Mouse (Mus musculus): ENCODE results near the gene Rras.
A peak's percentile ranks its signal among the peaks of the same experiment; 100 is the strongest.

Gene Rras

DNA sequence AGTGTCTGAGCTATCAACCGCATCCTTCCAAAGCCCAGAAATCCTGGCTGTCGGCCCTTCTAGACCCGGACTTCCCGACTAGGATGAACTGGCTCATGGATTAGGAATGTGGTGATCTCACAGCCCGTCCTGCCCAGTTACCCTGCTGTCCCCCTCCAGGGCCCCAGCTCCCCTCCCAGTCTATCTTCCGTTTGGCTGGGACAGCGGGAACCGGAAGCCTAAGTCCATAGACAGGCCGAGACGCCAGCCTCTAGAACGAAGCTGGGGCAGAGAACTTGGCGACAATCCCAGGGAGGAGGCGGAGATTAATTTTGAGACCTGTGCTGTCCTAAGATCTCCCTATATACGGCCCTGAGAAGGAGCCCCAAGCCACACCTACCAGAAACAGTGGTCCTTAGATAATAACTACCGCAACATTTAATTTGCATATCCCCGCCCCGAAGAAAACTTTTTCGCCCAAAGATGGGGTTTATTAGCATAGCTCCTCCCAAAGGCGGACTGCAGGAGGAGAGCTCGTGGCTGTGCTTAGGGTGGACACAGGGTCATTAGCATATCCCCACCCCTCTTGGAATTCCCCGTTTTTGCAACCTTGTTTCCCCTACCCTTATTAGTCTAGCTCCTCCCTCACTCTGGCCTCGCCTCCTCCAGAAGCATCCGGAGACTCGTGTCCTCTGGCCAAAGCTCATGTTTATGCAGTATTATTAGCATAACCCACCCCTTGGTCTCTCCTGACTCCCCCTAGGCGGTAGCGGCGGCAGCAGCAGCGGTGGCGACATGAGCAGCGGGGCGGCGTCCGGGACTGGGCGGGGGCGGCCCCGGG is at the start of gene Rras:
TSS of gene Rras (plus strand) at position 720 of the 820 bp plus-strand sequence.
- peak; percentile 77 to 85 for DNase-seq (ENCODE audit: low spot score in 2 of 2)

- DNase-seq (ENCODE audit: low spot score in 2 of 2), result peak; percentile 75 to 81
Observed at GRCm38 (mm10) chr7:44970231-44970691, 47.5 kb upstream of the Rras start.

DNA sequence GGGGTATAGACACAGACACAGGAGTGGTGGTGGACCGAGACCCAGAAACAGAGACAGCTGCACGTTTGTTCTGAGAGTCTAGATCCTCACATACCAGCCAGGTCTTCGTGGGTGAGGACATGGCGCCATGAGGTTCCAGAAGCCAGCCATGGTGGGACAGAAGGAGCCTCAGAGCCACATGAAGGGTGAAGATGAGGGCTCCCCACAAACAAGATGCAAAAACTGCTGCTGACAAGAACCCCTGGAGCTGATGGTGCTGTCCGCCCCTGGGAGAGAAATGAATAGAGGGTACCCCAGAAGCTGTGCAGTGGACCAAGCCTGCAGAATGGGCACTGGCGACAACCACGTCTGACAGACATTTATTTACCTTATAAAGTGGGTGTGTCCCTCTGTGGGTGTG is 46.6 kb upstream of the Rras start:
- no peak for DNase-seq (ENCODE audit: low spot score in 2 of 2)

DNA sequence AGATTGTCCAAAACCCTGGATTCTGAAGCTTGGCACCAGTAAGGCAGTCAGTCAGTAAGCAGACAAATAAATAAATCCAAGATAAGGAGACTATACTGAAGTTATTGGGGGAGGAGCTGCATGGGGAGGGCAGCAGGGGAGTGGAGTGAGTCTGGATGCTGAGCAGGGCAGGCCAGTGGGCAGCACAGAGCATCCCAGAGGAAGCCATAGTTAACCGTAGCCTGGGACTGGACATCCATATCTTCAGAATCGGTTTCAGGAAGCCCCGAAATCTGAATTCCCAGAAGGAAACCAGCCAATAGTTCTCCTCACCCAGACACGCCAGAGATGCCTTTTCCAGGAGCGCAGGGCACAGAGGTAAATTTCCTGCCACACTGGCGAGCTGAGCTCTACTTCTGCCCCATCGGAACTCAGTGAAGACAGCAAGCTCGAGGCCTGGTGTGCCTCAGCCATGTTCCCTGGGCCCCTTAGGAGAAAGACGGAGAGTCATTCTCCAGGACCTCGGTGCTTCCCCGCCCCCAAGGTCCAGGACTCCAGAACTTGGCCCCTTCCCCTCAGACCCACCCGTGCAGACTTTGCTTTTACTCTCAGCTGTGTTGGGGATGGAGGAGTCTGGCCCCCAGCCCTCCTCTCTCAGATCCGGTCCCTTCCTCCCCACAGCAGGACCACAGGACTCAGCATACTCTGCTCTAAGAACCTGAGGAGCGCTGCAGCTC is 44.2 kb upstream of the Rras start:
- DNase-seq (ENCODE audit: low spot score in 2 of 2), result no peak

DNA sequence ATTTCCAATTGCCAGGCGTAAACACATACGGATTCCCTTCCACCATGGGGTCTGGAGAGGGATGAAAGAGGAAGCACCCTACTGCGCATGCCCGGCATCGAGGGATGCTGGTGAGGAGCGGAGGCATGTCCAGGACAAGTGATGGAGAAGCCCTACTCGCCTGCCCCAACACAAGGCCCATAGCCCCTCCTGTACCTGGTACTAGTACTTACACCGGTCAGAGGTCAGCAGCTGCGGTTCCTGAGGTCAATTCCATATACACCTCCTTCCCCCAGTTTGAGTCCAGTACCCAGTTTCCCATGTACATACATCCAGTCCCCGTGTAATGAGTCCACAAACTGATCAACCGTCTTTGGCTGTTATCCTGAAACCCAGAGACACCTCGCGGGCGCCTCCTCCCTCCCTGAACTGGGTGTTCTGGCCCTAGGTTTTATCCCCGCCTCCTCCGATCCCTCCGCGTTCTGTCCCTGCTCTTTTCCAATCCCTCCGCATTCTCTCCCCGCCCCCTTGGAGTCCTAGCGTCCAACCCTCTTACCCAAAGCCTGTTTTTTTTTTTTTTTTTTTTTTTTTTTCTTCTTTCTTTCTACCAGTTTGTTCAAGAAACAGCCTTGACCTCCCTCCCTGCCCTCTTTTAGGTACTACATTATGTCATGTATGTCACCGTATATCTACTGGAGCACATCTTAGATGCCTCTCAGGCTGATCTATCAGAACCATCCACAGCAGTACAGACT is 43.2 kb upstream of the Rras start, which contains the start of gene Cpt1c:
TSS of gene Cpt1c (minus strand) at position 469 of the 734 bp plus-strand sequence.
- peak; percentile 80 to 86 for DNase-seq (ENCODE audit: low spot score in 2 of 2)

- DNase-seq (ENCODE audit: low spot score in 2 of 2), result no peak
Observed at GRCm38 (mm10) chr7:44975117-44975419, 42.7 kb upstream of the Rras start.

- no peak for DNase-seq (ENCODE audit: low spot score in 2 of 2)
Observed at GRCm38 (mm10) chr7:44978300-44978699, 39.5 kb upstream of the Rras start.

DNA sequence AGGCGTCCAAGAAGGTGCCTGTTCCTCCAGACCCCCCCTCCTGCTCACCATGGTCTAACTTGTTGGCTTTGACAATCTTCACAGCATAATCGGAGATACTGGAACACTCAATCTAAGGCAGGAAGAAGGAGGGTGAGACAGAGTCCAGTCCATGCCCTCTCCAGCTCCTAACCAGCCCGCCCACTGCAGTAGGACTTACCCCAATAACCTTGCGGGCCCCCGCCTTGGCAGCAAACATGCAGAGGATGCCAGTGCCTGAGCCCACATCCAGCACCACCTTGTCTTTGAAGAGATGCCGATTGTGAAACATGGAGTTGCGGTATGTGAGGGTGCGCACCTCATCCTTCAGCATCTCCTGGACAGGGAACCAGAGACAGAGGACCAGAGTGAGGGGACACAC is 36.2 kb upstream of the Rras start:
- DNase-seq (ENCODE audit: low spot score in 2 of 2), result no peak

- DNase-seq (ENCODE audit: low spot score in 2 of 2), result peak in 1 of 2 experiments; percentile 83
Observed at GRCm38 (mm10) chr7:44983085-44983484, 34.7 kb upstream of the Rras start.

GRCm38 (mm10) chr7:44983944-44984832 is 33.6 kb upstream of the Rras start:
- no peak for DNase-seq (ENCODE audit: low spot score in 2 of 2)

GRCm38 (mm10) chr7:44984833-44985164 is 33.0 kb upstream of the Rras start:
- no peak for DNase-seq (ENCODE audit: low spot score in 2 of 2)

GRCm38 (mm10) chr7:44985595-44986191 is 32.1 kb upstream of the Rras start:
- DNase-seq (ENCODE audit: low spot score in 2 of 2), result peak; percentile 61 to 68

DNA sequence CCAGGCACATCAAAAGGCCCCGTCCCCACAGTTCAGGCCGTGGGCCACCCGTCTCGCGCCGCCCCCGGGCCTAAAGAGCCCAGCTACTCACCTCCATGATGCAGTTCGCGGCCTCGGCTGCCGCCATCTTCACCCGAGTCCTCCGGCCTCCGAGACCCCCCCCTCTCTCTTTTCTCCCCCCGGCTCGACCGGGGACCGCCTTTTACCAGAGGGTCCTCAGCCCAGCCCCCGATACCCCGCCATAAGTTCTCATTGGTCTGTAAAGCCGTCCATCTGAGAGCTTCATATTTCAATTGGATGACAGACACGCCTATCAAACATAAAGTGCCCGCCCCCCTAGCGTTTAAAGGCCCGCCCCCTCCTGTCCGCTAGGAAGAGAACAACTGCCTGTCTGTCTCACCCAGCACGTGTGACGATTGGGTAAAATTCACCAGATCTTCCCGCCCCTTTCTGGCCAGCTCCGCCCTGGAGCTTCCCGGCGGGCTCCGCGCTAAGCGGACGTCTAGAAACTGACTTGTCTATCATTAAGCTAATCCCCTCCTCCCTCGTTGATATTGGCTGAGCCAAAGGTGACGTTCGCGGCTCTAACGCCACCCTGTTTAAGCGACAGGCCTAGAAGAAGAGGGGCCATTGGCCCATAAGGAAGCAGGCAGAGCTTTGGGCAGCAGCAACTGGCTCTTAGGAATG is 31.4 kb upstream of the Rras start, which contains the start of gene Prmt1:
TSS of gene Prmt1 (minus strand) at position 377 of the 687 bp plus-strand sequence.
- DNase-seq (ENCODE audit: low spot score in 2 of 2), result peak; percentile 96 to 100

GRCm38 (mm10) chr7:44986879-44987718 is 30.7 kb upstream of the Rras start:
- no peak for DNase-seq (ENCODE audit: low spot score in 2 of 2)

- DNase-seq (ENCODE audit: low spot score in 2 of 2), result no peak
Observed at GRCm38 (mm10) chr7:44996672-44997071, 21.1 kb upstream of the Rras start.

DNA sequence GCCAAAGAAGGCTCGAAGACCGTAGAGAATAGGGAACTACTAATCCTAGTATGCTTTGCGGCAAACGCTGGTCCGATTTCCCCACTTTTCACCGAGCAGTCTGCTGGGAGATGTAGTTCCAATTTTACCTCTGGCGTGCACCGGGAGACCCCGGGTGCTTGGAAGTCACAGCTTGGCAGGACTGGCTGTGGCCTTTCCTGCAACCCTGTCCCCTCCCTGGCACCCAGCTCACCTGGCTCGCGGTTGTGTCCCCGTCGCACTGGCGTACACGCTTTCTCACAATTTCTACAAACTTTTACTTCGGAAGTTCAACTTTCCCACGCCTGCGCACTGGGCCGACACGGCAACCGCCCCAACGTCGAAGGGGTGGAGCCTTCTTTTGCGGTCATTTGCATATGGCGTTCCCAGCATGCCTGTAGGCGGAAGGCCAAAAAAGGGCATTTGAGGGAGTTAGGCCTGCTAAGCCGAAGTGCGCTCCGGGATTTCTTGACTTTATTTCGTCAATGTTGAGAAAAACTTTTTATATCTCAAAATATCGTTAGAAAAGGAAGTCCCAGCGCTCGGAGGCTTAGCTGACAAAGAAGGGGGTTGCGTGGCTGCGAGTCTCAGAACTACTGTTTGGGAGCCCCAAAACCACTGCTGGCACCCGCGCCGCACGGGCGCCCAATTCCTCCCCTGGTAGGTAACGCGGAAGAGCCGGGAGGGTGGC is 20.4 kb upstream of the Rras start, which contains the start of gene Irf3:
TSS of gene Irf3 (plus strand) at position 418 of the 709 bp plus-strand sequence.
- peak; percentile 93 to 95 for DNase-seq (ENCODE audit: low spot score in 2 of 2)

GRCm38 (mm10) chr7:44997940-44998428 is 19.8 kb upstream of the Rras start:
- DNase-seq (ENCODE audit: low spot score in 2 of 2), result no peak

DNA sequence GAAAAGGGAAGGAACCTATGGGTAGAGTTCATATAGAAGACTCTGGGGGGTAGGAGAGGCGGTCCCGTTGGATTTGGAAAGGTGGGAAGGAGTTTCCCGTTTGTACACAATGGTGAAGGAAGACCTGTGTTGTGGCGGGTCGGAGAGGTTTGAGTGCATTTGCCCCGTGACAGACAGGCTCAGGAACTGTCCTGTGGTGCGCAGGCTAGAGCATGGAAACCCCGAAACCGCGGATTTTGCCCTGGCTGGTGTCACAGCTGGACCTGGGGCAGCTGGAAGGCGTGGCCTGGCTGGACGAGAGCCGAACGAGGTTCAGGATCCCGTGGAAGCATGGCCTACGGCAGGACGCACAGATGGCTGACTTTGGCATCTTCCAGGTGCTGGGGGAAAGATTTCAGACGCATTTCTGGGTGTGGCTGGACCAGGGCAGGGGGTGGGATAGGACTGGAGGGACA is 19.2 kb upstream of the Rras start, which contains the start of gene Bcl2l12:
TSS of gene Bcl2l12 (minus strand) at position 212 of the 455 bp plus-strand sequence.
- DNase-seq (ENCODE audit: low spot score in 2 of 2), result no peak

Data from frontal cortex, postnatal 14 days (tissue).